Mouse (Mus musculus): ENCODE measurements around the gene Shank2. TPM values are rescaled to one million over a fixed set of nuclear protein-coding genes. Genes with fewer than 3 reads are reported as not detected.
A peak's percentile ranks its signal among the peaks of the same experiment; 100 is the strongest.

Shank2 gene
- total and polyA plus RNA-seq, 2 experiments from 2014 or later: 0.19 to 0.95 TPM

- TF ChIP-seq EP300 (IDR thresholded peaks at IDR 0.05; ENCODE audit: low read depth) (no peak), CTCF (IDR thresholded peaks at IDR 0.05; ENCODE audit: low read depth) (no peak)
- no peaks in the 10 kb centered on the region for H3K27me3 ChIP-seq (ENCODE audit: control insufficient read depth, insufficient read depth, low read length)
- H3K4me2 ChIP-seq (ENCODE audit: low read depth, low read length): no peak overlapping the region
- no peaks in the 10 kb centered on the region for H3K4me1 ChIP-seq (ENCODE audit: control insufficient read depth, insufficient read depth)
- no peak for ATAC-seq (ENCODE audit: insufficient read depth, low read depth)
- H3K4me3 ChIP-seq (ENCODE audit: low read depth, low read length): no peak overlapping the region
- WGBS: 72% methylated on average over 3 of the region's 3 CpGs
- no peaks in the 10 kb centered on the region for H3K36me3 ChIP-seq (replicated peaks; ENCODE audit: control insufficient read depth, insufficient read depth, low read length)
- no peaks in the 10 kb centered on the region for H3K9me3 ChIP-seq (replicated peaks; ENCODE audit: control insufficient read depth, low read length)
- no peak overlapping the region for H3K27ac ChIP-seq (ENCODE audit: low read depth)
- DNase-seq (ENCODE audit: low spot score): no peak
- H3K9ac ChIP-seq (replicated peaks; ENCODE audit: low read depth, low read length): no peak overlapping the region
Measured at GRCm38 (mm10) chr7:144293611-144294010, 291.9 kb downstream of the Shank2 start.

GRCm38 (mm10) chr7:144294239-144295200 is 292.8 kb downstream of the Shank2 start:
- Histone ChIP-seq H3K9ac (replicated peaks; ENCODE audit: low read depth, low read length) (no peak overlapping the region), H3K36me3 (replicated peaks; ENCODE audit: control insufficient read depth, insufficient read depth, low read length) (no peaks in the 10 kb centered on the region), H3K9me3 (replicated peaks; ENCODE audit: control insufficient read depth, low read length) (no peaks in the 10 kb centered on the region), H3K27ac (ENCODE audit: low read depth) (no peak overlapping the region), H3K4me3 (ENCODE audit: low read depth, low read length) (no peak overlapping the region), H3K4me2 (ENCODE audit: low read depth, low read length) (no peak overlapping the region), H3K27me3 (ENCODE audit: control insufficient read depth, insufficient read depth, low read length) (no peaks in the 10 kb centered on the region), H3K4me1 (ENCODE audit: control insufficient read depth, insufficient read depth) (no peaks in the 10 kb centered on the region)
- 41% methylated on average over 13 of the region's 13 CpGs for WGBS
- TF ChIP-seq EP300 (IDR thresholded peaks at IDR 0.05; ENCODE audit: low read depth): no peak
- no peak for TF ChIP-seq CTCF (IDR thresholded peaks at IDR 0.05; ENCODE audit: low read depth)
- no peak for ATAC-seq (ENCODE audit: insufficient read depth, low read depth)
- DNase-seq (ENCODE audit: low spot score): peak; percentile 29

DNA sequence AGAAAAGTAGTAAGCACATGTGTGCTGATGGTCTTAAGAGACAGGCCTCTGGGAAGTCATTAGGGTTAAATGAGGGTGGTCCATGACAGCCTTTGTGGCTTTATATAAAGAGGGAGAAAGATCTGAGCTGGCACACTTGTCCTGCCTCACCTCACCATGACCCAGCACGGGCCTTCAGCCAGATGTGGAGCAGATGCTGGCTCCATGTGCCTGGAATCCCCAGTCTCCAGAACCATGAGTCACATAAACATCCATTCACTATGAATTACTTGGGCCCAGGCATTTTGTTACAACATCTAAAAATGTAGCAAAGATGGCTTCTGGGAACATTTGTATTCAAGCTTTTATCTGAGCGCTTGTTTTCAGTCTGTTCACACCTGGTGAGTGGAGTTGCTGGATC is 297.6 kb downstream of the Shank2 start:
- DNase-seq (ENCODE audit: low spot score) (no peak), ATAC-seq (ENCODE audit: insufficient read depth, low read depth) (no peak)
- no peak overlapping the region for H3K27ac ChIP-seq (ENCODE audit: low read depth)
- H3K4me2 ChIP-seq (ENCODE audit: low read depth, low read length): no peak overlapping the region
- WGBS: 79% methylated on average over 2 of the region's 2 CpGs
- TF ChIP-seq EP300 (IDR thresholded peaks at IDR 0.05; ENCODE audit: low read depth) (no peak), CTCF (IDR thresholded peaks at IDR 0.05; ENCODE audit: low read depth) (no peak)
- no peak overlapping the region for H3K9ac ChIP-seq (replicated peaks; ENCODE audit: low read depth, low read length)
- no peaks in the 10 kb centered on the region for H3K36me3 ChIP-seq (replicated peaks; ENCODE audit: control insufficient read depth, insufficient read depth, low read length)
- H3K4me3 ChIP-seq (ENCODE audit: low read depth, low read length): no peak overlapping the region
- H3K9me3 ChIP-seq (replicated peaks; ENCODE audit: control insufficient read depth, low read length): no peaks in the 10 kb centered on the region
- H3K27me3 ChIP-seq (ENCODE audit: control insufficient read depth, insufficient read depth, low read length): no peaks in the 10 kb centered on the region
- no peaks in the 10 kb centered on the region for H3K4me1 ChIP-seq (ENCODE audit: control insufficient read depth, insufficient read depth)

DNA sequence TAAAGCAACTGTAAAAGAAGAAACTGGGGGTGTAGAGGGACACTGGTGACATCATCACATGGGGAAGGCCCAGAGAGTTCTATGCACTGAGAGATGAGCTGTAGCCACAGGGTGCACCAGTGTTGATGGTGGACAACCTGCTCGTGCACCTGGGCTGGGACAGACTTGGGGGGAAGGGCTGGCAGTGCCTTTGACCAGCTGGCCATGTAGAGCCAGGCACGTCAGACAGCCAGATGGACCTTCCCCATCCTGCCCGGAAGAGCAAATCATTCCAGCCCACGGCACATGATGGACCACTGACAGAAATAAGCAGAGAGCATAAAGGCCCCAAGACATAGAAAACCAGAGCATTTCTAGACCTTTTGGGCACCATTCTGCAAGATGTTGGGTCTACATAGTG is 299.9 kb downstream of the Shank2 start:
- no peak for ATAC-seq (ENCODE audit: insufficient read depth, low read depth)
- no peaks in the 10 kb centered on the region for H3K4me1 ChIP-seq (ENCODE audit: control insufficient read depth, insufficient read depth)
- no peak for DNase-seq (ENCODE audit: low spot score)
- TF ChIP-seq CTCF (IDR thresholded peaks at IDR 0.05; ENCODE audit: low read depth): no peak
- TF ChIP-seq EP300 (IDR thresholded peaks at IDR 0.05; ENCODE audit: low read depth): no peak
- H3K9ac ChIP-seq (replicated peaks; ENCODE audit: low read depth, low read length): no peak overlapping the region
- no peaks in the 10 kb centered on the region for H3K9me3 ChIP-seq (replicated peaks; ENCODE audit: control insufficient read depth, low read length)
- H3K27ac ChIP-seq (ENCODE audit: low read depth): no peak overlapping the region
- no peaks in the 10 kb centered on the region for H3K27me3 ChIP-seq (ENCODE audit: control insufficient read depth, insufficient read depth, low read length)
- H3K36me3 ChIP-seq (replicated peaks; ENCODE audit: control insufficient read depth, insufficient read depth, low read length): no peaks in the 10 kb centered on the region
- H3K4me2 ChIP-seq (ENCODE audit: low read depth, low read length): no peak overlapping the region
- no peak overlapping the region for H3K4me3 ChIP-seq (ENCODE audit: low read depth, low read length)
- WGBS: 75% methylated on average over 4 of the region's 4 CpGs

DNA sequence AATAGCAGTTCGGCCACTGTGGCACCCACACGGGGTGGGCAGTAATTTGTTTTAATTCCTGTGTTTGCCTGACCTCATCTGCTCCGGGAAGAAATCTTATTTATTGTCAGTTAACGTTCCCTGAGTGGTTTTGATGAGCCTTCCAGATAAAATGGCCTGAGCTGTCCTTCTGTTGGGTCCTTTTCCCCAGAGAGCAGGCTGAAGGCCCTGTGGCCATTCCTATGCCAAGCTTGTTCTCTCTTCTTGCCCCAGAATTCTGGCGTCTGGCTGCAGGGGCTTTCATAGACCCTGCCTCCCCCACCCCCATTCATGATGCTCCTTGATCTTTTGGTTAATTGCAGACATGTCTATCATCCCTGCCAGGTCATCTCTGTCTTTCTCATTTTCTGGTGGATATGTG is 300.8 kb downstream of the Shank2 start:
- 73% methylated on average over 5 of the region's 5 CpGs for WGBS
- no peak overlapping the region for H3K9ac ChIP-seq (replicated peaks; ENCODE audit: low read depth, low read length)
- DNase-seq (ENCODE audit: low spot score) (no peak), ATAC-seq (ENCODE audit: insufficient read depth, low read depth) (no peak)
- no peaks in the 10 kb centered on the region for H3K27me3 ChIP-seq (ENCODE audit: control insufficient read depth, insufficient read depth, low read length)
- no peak overlapping the region for H3K4me3 ChIP-seq (ENCODE audit: low read depth, low read length)
- no peaks in the 10 kb centered on the region for H3K36me3 ChIP-seq (replicated peaks; ENCODE audit: control insufficient read depth, insufficient read depth, low read length)
- no peak for TF ChIP-seq EP300 (IDR thresholded peaks at IDR 0.05; ENCODE audit: low read depth)
- no peak for TF ChIP-seq CTCF (IDR thresholded peaks at IDR 0.05; ENCODE audit: low read depth)
- no peaks in the 10 kb centered on the region for H3K4me1 ChIP-seq (ENCODE audit: control insufficient read depth, insufficient read depth)
- H3K27ac ChIP-seq (ENCODE audit: low read depth): no peak overlapping the region
- H3K9me3 ChIP-seq (replicated peaks; ENCODE audit: control insufficient read depth, low read length): no peaks in the 10 kb centered on the region
- H3K4me2 ChIP-seq (ENCODE audit: low read depth, low read length): no peak overlapping the region
